Mouse (Mus musculus) fibroblast of lung, adult 2 months (primary cell): ENCODE data around the gene Ces1a.

ENCODE experiments used
- DNase-seq: peaks from one replicate; pipeline ENCODE4 v3.0.0-alpha.2; 2011; ENCODE audit warnings: low read depth

Ces1a gene

DNA sequence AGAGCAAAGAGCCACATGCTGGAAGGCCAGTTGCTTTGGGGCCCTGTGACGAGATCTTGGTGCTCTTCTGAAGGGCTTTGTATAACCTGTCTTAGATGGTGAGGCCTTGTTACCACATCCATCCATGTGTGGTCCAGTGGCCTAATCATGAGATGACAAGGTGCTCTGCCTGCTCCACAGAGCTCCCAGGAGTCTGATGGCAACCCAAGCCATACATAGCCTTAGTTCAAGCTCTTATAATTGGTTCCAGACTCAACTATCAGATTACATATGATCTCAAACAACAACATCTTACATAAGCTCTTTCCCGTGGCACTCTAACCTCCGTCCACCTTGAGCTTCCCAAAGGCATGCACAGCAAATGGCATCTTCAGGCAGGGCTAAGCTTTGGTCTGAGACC, at the start of gene Ces1a:
Ces1a (minus strand) TSS at position 101 of the 400 bp plus-strand sequence.
- no peak for DNase-seq

DNA sequence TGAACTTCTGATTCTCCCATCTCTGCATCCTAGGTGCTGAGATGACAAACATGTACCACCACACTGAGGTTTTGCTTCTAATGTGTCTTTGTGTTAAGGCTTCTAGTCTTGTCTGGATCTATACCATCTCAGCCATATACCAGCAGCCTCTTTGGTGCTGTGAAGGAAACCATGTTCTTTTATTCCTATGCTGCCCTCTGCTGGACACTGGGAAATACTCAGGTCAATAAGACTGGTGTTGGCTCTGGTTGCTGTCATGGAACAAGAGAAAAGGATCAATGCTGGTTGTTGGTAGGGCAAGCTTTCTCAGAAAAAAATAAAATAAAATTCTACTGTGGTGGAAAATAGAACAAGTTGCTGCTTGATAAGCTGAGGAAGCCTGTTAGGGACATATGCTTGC, 47.4 kb upstream of the Ces1a start:
- peak; percentile 4 for DNase-seq

GRCm38 (mm10) chr8:93091324-93091723, 43.3 kb upstream of the Ces1a start:
- no peak for DNase-seq

GRCm38 (mm10) chr8:93088686-93089122, 40.7 kb upstream of the Ces1a start:
- DNase-seq: no peak

- DNase-seq: no peak
Observed at GRCm38 (mm10) chr8:93088193-93088592, 40.2 kb upstream of the Ces1a start.

GRCm38 (mm10) chr8:93079887-93080286, 31.9 kb upstream of the Ces1a start, which contains the start of gene Ces1b:
Ces1b (minus strand) TSS chr8:93080017.
- no peak for DNase-seq

DNA sequence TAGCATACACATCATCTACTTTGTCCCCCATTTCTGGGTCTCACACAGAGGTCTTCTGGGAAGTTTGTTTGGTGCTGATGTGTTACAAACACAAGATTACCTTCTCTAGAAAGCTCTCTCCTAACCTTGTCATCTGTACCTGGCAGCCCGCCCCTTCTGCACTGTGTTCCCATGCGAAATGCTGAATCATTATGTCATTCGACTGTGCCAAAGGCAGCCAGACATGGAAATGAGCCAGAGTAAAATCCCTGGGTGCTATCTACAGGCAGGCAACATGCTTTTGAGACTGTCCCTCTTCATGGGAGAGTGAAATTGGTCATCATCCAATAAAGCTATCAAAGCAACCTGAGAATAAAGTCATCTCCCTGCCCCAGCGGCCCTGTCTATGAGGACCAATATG, 27.3 kb upstream of the Ces1a start:
- DNase-seq: no peak

GRCm38 (mm10) chr8:93063416-93064117, 15.6 kb upstream of the Ces1a start:
- DNase-seq: no peak

DNA sequence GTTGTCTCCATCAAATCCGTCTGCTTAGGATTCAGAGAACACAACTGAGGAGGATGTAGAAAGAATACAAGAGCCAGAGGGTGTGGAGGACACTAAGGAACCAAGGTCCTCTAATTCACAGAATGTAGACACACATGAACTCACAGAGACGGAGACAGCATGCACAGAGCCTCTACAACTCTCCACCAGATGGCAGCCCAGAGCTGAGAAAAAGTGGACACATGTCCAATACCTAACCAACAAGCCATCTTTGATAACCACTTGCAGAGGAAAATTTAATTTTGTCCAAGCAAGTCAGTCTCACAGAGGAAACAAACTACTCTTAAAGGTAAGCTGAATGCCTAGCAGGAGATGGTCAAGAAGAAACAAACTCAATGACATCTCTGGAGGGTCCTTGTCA, 11.2 kb upstream of the Ces1a start:
- DNase-seq: no peak

- no peak for DNase-seq
Observed at GRCm38 (mm10) chr8:93055238-93055637, 7.2 kb upstream of the Ces1a start.

GRCm38 (mm10) chr8:93048510-93049416, 771 bp upstream of the Ces1a start:
- peak; percentile 54 for DNase-seq

GRCm38 (mm10) chr8:93043083-93043482, 4.9 kb downstream of the Ces1a start:
- no peak for DNase-seq

GRCm38 (mm10) chr8:93040776-93041567, 7.0 kb downstream of the Ces1a start:
- DNase-seq: peak; percentile 96

- DNase-seq: peak; percentile 62
Observed at GRCm38 (mm10) chr8:93040256-93040655, 7.7 kb downstream of the Ces1a start.

- no peak for DNase-seq
Observed at GRCm38 (mm10) chr8:93038831-93039230, 9.2 kb downstream of the Ces1a start.

DNA sequence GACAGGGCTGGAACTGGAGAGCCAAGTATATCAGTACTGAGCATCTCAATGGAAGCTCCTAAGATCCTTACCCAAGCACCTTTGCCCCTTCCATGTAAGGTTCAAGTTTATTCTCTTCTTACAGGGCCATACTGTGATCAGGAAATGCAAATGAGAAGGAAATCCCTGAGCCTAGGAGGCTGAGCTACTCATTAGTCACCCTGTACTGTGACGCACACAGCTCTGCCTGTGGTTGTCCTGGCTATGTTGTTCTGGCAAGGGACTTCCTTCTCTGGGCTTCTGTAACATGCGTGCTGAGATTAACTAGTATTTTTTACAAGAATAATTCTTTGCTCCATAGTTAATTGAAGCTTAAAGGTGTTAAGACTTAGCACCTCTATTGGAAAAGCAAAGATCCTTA, 17.3 kb downstream of the Ces1a start:
- peak; percentile 44 for DNase-seq

DNA sequence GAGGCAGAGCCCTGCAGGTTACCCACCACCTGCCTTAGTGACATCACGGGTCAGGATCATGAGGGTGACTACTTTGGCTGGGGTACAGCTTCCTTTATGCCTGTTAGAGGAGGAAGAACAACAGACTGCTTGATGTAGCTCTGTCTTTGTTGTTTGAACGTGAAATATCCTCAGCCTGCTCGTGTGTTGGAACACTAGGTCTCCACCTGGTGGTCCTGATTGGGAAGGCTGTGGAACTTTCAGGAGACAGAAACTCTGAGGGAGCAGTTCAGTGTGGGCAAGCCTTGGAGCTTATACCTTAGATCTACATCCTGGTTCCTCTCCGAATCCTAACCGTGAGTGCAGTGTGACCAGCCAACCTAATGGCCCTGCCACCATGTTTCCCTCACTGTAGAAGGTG, 26.3 kb downstream of the Ces1a start:
- no peak for DNase-seq

DNA sequence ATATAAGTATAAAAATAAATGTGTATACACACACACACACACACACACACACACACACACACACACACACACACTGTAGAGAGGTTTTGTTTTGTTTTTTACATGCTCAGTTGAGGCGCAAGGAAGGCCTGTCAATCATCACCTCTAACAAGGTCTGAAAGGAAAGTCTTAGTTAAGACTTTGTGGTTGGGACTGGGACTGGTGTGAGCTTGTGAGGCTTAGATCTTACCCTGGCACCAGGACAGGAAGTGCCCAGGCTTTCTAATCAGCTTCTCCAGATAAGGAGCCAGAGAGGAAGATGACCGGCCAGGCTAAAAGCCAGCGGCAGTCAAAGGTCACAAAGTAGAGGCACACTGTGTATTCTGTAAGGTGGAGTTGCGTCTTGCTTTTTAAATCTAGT, 33.7 kb downstream of the Ces1a start:
- DNase-seq: no peak

GRCm38 (mm10) chr8:93012226-93012625, 35.8 kb downstream of the Ces1a start:
- no peak for DNase-seq

DNA sequence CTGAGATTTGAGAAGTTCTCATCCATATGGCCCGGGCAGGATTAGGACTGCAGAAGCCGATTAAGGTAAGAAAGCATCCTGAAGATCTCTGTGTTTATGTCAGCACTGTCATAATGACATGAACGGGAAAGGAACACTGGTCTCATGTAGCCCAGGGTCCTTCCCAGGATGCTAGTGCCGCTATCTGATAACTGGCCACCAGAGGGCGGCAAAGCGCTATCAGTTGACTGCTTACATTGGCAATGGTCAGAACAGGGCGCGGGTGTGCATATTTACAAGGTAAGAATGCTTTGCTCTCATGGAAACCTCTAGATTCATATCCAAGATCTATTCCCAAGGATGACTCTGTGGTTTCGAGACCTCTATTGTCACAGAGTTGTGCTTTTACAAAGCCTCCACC, 36.6 kb downstream of the Ces1a start:
- DNase-seq: no peak

DNA sequence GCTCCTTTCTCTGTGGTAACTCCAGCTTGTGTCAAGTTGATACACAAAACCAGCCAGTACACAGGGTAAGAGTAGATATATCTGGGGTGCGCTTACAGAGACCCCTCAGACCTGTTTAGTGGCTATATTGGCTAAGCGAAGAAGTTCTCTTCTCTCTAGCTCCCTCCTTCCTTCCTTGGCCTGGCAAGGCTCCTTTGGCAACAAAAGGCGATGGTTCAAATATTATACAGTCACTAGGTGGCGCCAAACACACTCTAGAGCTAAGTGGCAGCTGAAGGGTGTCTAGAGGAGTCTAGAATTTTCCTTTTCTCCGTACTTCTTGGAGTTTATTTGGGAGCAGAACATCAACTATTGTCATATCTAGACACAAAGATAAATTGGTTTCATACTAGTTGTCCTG, 37.7 kb downstream of the Ces1a start:
- no peak for DNase-seq

- DNase-seq: no peak
Observed at GRCm38 (mm10) chr8:92998600-92998999, 49.4 kb downstream of the Ces1a start.
